Mouse (Mus musculus) forebrain, embryonic 11.5 days (tissue): ENCODE results near the gene Xxylt1. TPM values are rescaled to one million over a fixed set of nuclear protein-coding genes. Genes with fewer than 3 reads are reported as not detected.

Experiments used
- ATAC-seq: fragments of 200-750 bp; cut with Nextera tagmentation; replicated peaks from 2 replicates; pipeline ENCODE4 v1.8.0; 2017; ENCODE audit warnings: moderate TSS enrichment; ENCODE audit not compliant: low FRiP score
- DNase-seq: peaks from one replicate; pipeline ENCODE4 v3.0.0-alpha.2; 2017; ENCODE audit warnings: low spot score
- H3K27ac ChIP-seq: fragments of 300-500 bp; sonication (generic); 2 replicates; pipeline ENCODE4 v1.5.1; 2014; ENCODE audit warnings: low read depth, low read length
- H3K27me3 ChIP-seq: fragments of 300-500 bp; sonication (generic); 2 replicates; pipeline ENCODE4 v1.6.1; 2014; ENCODE audit warnings: mild to moderate bottlenecking, low read length, mixed read lengths; ENCODE audit not compliant: control insufficient read depth, insufficient read depth
- H3K36me3 ChIP-seq: fragments of 300-500 bp; sonication (generic); 2 replicates; pipeline ENCODE4 v1.6.1; 2014; ENCODE audit warnings: mild to moderate bottlenecking, low read length, moderate library complexity, mixed read lengths; ENCODE audit not compliant: control insufficient read depth, insufficient read depth
- H3K4me1 ChIP-seq: fragments of 300-500 bp; sonication (generic); replicated peaks from 2 replicates; pipeline ENCODE4 v1.6.1; 2014; ENCODE audit warnings: low read length, mixed read lengths; ENCODE audit not compliant: control insufficient read depth, insufficient read depth
- H3K4me2 ChIP-seq: fragments of 300-500 bp; sonication (generic); 2 replicates; pipeline ENCODE4 v1.6.1; 2014; ENCODE audit warnings: low read depth, mild to moderate bottlenecking, low read length, moderate library complexity, mixed read lengths; ENCODE audit not compliant: severe bottlenecking
- H3K4me3 ChIP-seq: fragments of 300-500 bp; sonication (generic); 2 replicates; pipeline ENCODE4 v1.5.1; 2014; ENCODE audit warnings: low read depth, low read length
- H3K9ac ChIP-seq: fragments of 300-500 bp; sonication (generic); 2 replicates; pipeline ENCODE4 v1.6.1; 2014; ENCODE audit warnings: low read length
- H3K9me3 ChIP-seq: fragments of 300-500 bp; sonication (generic); 2 replicates; pipeline ENCODE4 v1.6.1; 2016; ENCODE audit warnings: low read length, mixed read lengths; ENCODE audit not compliant: control insufficient read depth
- WGBS: fragments of 180-500 bp; shearing (Covaris S2); extraction: QIAGEN DNeasy Blood & Tissue Kit; methylation state at CpG from one replicate; pipeline ENCODE4 v1.1.7; 2014; 5-methylcytosine and 5-hydroxymethylcytosine counted together
- polyA plus RNA-seq: library from polyadenylated mRNA; unstranded; fragments of >200 nt; fragmentation: Nextera tagmentation; extraction: Ambion mirVana; gene quantifications from 2 replicates; pipeline ENCODE4 v1.2.1, GENCODE M21; 2014

Gene Xxylt1
- polyA plus RNA-seq, 1 experiment from 2014 or later, result 14.7 TPM

DNA sequence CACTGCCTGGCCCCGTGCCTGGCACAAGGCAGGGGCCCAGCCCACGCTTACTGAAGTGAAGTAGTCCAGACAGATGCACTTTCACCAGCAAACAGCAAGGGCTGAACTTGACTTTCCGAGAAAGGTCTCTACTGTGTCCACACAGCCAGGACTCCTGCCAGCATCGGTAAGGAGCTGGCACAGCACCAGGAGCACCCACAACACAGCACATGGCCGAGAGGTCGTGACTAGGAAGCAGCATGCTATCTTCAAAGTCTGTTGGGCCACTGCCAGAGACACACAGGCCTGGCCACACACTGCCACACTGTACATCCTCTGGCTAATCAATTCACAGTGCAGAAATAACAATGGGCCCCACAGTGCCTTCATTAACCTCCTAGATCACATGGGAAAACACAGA is 107.8 kb downstream of the Xxylt1 start:
- peaks cover 7% of the 10 kb centered on the region for H3K4me1 ChIP-seq
- DNase-seq, result no peak

DNA sequence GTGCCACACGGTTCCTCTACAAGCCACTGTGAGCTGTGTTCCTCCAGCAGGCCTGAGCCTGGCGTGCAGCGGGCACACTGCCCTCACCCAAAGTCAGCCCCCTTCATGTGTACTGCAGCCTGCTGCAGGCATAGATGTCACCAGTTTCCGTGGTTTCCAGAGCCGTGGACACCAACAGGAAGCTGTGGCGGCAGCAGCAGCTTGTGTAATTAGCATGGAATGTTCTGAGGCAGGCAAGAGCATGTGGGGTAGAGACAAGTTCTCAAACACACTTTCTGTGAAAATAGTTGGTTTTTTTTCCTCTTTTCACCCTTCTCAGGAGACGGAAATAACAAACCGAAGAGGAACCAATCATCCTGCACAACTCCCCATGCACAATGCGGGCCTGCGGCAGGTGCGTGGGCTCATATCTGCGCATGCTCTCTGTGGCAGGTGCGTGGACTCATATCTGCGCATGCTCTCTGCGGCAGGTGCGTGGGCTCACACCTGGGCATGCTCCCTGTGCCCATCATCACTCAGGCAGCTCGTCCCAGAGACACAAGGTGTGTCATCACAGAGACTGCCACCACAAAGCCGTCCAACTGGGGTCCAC is 109.2 kb downstream of the Xxylt1 start:
- Histone ChIP-seq H3K27me3 (no peaks in the 10 kb centered on the region), H3K27ac (no peak overlapping the region; the same call in 1 of the 2 replicates), H3K9me3 (no peaks in the 10 kb centered on the region), H3K36me3 (no peaks in the 10 kb centered on the region), H3K9ac (no peak overlapping the region), H3K4me2 (no peak overlapping the region), H3K4me3 (no peak overlapping the region), H3K4me1 (peaks cover 3% of the 10 kb centered on the region; the same call in 1 of the 2 replicates)
- DNase-seq (no peak), ATAC-seq (no peak)
- 91% methylated on average over 18 of the region's 18 CpGs for WGBS

More for the DNA sequence above, 107.8 kb downstream of the Xxylt1 start:
- Histone ChIP-seq H3K27me3 (no peaks in the 10 kb centered on the region), H3K9ac (no peak overlapping the region), H3K36me3 (no peaks in the 10 kb centered on the region), H3K4me2 (no peak overlapping the region), H3K4me3 (no peak overlapping the region), H3K9me3 (no peaks in the 10 kb centered on the region), H3K27ac (no peak overlapping the region)
- ATAC-seq, result no peak
- 72% methylated on average over 6 of the region's 6 CpGs for WGBS

DNA sequence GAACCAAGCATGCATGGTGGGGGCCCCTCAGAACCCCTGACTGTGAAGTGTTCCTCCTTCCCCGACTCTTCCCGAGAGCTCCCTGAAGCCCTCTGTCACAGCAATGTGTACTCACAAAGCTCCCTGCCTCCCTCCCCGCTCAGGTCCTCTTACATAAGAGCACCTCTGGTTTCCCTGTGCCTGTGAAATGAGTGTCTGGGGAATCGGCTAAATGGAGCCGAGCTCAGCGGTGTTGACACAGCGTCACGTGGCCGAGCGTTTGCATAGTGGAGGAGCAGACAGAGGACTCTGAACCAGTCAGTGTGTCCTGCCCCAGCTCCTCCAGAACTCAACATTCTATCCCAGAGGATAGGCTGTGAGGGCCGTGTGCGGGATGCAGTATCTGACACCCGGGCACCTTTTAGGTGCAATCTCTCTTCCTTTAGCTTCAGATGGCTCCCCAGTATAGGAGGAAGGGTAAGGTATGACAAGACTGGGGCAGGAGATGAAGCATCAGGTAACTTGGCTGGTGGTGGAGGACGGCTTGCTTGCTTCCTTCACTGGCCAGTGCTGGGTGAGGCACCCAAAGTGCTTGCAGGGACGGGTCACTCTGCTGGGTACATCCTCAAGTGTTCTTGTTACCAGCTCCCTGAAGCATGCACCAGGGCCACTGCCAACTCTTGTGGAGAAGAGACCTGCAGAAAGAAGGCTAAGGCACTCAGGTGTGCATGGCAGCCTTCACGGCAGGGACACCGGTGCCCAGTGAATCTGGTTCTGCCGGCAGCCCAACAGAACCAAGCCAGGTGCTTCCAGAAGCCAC is 111.8 kb downstream of the Xxylt1 start:
- ATAC-seq (no peak), DNase-seq (no peak)
- H3K27ac ChIP-seq, result no peak overlapping the region

DNA sequence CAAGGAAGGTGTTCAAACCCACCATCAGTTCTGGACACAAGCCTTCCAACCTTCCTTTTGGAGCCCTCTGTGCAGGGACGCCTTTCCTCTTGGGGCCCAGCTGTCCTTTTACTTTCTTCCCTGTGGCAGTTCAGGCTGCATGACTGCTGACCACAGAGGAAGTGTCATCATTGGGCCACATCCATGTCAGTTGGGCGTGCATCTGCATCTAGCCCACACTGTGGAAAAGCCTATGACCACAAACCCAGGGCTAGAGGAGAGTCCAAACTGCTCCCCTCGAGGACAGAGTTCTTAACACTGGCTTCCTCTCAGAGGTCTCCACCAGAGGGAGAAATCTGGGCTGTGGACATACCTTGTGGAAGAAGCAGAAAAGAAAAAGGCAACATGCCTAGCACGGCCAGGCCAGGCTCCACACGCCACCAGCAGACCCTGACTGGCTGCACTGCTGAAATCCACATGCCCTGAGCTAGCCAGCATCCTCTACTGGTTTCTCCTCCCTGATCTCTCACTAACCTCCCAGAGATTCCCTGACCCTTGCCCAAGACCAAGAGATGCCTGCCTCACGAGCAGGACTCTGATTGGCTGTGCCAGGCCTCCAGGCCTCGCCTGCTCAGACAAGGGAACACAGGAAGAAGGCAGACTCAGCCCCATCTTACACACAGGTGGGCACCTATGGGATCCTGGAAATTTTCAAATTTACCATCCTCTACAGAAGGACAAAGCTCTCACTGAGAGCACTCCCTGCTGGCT is 112.7 kb downstream of the Xxylt1 start:
- Histone ChIP-seq H3K9ac (no peak overlapping the region), H3K27ac (no peak overlapping the region)
- 88% methylated on average over 7 of the region's 7 CpGs for whole genome bisulfite sequencing

More for the DNA sequence above, 111.8 kb downstream of the Xxylt1 start:
- Histone ChIP-seq H3K9ac (no peak overlapping the region), H3K4me2 (no peak overlapping the region), H3K36me3 (no peaks in the 10 kb centered on the region), H3K4me3 (no peak overlapping the region), H3K9me3 (no peaks in the 10 kb centered on the region), H3K4me1 (no peaks in the 10 kb centered on the region), H3K27me3 (no peaks in the 10 kb centered on the region)
- WGBS, result 76% methylated on average over 18 of the region's 18 CpGs

DNA sequence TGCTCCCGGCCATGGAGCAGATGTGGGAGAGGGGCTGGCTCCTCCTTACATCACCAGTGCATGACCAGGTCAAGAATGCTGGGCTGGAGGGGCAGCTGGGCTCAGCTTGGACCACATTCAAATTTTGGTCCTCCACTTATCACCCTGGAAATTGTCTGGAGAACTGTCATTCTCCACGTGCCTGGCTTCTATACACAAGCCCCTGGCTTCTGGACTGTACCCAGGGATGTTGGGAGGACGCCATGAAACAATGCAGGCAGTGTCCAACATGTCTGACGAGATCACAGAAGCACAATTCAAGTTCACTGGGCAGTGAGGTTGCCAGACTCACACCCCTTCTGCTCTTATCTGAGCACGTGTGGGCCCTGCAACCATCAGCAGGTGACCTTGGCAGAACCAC is 114.5 kb downstream of the Xxylt1 start:
- Histone ChIP-seq H3K36me3 (no peaks in the 10 kb centered on the region), H3K27ac (no peak overlapping the region), H3K4me2 (no peak overlapping the region), H3K4me1 (no peaks in the 10 kb centered on the region), H3K27me3 (no peaks in the 10 kb centered on the region), H3K9ac (no peak overlapping the region), H3K4me3 (no peak overlapping the region), H3K9me3 (no peaks in the 10 kb centered on the region)
- DNase-seq (no peak), ATAC-seq (no peak)
- 88% methylated on average over 5 of the region's 5 CpGs for WGBS

More for the DNA sequence above, 112.7 kb downstream of the Xxylt1 start:
- no peaks in the 10 kb centered on the region for H3K36me3 ChIP-seq
- H3K4me2 ChIP-seq, result no peak overlapping the region
- no peak for DNase-seq
- no peaks in the 10 kb centered on the region for H3K4me1 ChIP-seq
- no peak for ATAC-seq
- H3K4me3 ChIP-seq, result no peak overlapping the region
- H3K9me3 ChIP-seq, result no peaks in the 10 kb centered on the region
- H3K27me3 ChIP-seq, result no peaks in the 10 kb centered on the region

DNA sequence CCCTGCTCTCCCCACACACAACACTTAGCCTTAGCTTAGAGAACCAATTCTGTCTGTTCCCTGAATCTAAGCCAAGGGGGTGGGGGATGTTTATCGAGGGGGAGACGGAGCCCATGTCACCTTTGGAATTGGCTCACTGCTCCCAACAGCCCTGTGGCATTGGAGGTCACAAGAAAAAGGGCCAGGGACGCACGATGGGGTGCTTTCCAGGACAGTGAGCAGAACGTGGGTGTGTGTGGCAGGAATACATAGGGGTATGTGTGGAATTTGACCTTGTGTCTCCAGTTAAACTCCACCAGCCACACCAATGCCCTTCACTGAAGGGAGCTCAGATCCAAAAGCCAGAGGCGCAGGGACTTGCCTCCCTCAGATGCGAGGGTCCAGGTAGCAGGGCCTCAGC is 116.3 kb downstream of the Xxylt1 start:
- Histone ChIP-seq H3K36me3 (no peaks in the 10 kb centered on the region), H3K4me2 (no peak overlapping the region), H3K9ac (no peak overlapping the region), H3K4me1 (no peaks in the 10 kb centered on the region), H3K9me3 (no peaks in the 10 kb centered on the region), H3K27ac (no peak overlapping the region), H3K27me3 (no peaks in the 10 kb centered on the region), H3K4me3 (no peak overlapping the region)
- DNase-seq (no peak), ATAC-seq (no peak)
- WGBS, result 79% methylated on average over 7 of the region's 7 CpGs

DNA sequence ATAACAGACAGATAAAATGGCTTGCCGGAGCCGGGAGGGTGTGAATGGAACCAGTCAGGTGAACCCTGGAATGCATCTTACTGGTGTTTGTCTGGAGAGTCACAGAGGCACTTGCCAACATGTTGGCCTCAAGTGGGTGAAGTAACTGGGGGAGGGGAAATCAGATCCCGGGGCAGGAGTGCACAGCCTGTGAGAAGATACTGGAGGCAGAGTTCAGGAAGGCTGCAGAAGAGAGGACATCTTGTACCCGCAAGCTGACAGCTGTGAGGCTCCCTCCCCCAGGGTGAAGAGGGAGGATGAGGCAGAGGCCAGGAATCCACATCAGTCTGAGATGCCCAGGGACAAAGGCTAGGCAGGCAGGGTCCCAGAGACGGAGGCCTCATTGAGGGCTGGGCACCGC is 116.8 kb downstream of the Xxylt1 start:
- ATAC-seq, result no peak
- no peak overlapping the region for H3K9ac ChIP-seq
- no peak overlapping the region for H3K4me3 ChIP-seq
- no peaks in the 10 kb centered on the region for H3K4me1 ChIP-seq
- H3K36me3 ChIP-seq, result no peaks in the 10 kb centered on the region
- H3K27ac ChIP-seq, result no peak overlapping the region
- H3K9me3 ChIP-seq, result no peaks in the 10 kb centered on the region
- 83% methylated on average over 6 of the region's 6 CpGs for WGBS
- DNase-seq, result no peak
- no peak overlapping the region for H3K4me2 ChIP-seq
- no peaks in the 10 kb centered on the region for H3K27me3 ChIP-seq

DNA sequence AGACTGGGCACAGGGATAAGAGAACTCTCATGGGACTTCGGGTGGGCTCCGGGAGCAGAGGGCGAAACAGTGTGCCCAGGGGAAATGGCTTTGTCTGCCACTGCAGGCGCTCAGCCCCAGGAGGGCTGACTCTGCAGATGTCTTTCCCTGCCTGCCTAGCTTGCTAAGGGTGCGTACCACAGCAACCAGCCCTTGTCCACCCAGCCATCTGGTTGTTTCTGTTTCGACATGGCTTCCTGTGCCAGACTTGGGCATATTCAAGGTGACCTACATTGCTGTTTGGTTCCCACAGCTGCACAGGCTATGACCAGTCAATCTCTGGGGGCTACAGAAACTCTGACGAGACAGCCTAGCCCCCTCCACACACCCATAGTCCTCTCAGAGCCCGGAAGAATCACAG is 118.7 kb downstream of the Xxylt1 start:
- ATAC-seq (no peak), DNase-seq (no peak)
- no peak overlapping the region for H3K4me2 ChIP-seq
- H3K9me3 ChIP-seq, result no peaks in the 10 kb centered on the region
- H3K27ac ChIP-seq, result no peak overlapping the region
- no peaks in the 10 kb centered on the region for H3K36me3 ChIP-seq
- WGBS, result 90% methylated on average over 8 of the region's 8 CpGs
- no peaks in the 10 kb centered on the region for H3K4me1 ChIP-seq
- no peaks in the 10 kb centered on the region for H3K27me3 ChIP-seq
- no peak overlapping the region for H3K9ac ChIP-seq
- H3K4me3 ChIP-seq, result no peak overlapping the region
